Mouse (Mus musculus): ENCODE measurements around the gene Lpcat2. TPM values are rescaled to one million over a fixed set of nuclear protein-coding genes. Genes with fewer than 3 reads are reported as not detected.
"Not testable (repeated sequence)": the region's sequence is repeated elsewhere in the genome, so short reads cannot be mapped to it uniquely, and the experiment has no call there.

The Lpcat2 gene
- polyA plus RNA-seq, 1 experiment from 2014 or later = 7.4 TPM

GRCm38 (mm10) chr8:92870281-92870680, 15.1 kb downstream of the Lpcat2 start:
- ATAC-seq (ENCODE audit: low read depth) = no peak
- Histone ChIP-seq H3K27ac (ENCODE audit: low read length) (no peak overlapping the region), H3K4me2 (ENCODE audit: low read depth, low read length) (no peak overlapping the region), H3K27me3 (ENCODE audit: control insufficient read depth, insufficient read depth, low read depth, low read length) (no peaks in the 10 kb centered on the region), H3K4me1 (replicated peaks; ENCODE audit: control insufficient read depth, insufficient read depth, low read length) (no peaks in the 10 kb centered on the region), H3K9ac (ENCODE audit: low read length) (no peak overlapping the region), H3K9me3 (ENCODE audit: control insufficient read depth, low read length) (no peaks in the 10 kb centered on the region), H3K36me3 (ENCODE audit: control insufficient read depth, insufficient read depth, low read length) (no peaks in the 10 kb centered on the region), H3K4me3 (ENCODE audit: low read length) (no peak overlapping the region)
- 42% methylated on average over 7 of the region's 7 CpGs for WGBS

- Histone ChIP-seq H3K4me3 (ENCODE audit: low read length) (no peak overlapping the region), H3K27me3 (ENCODE audit: control insufficient read depth, insufficient read depth, low read depth, low read length) (no peaks in the 10 kb centered on the region), H3K4me2 (ENCODE audit: low read depth, low read length) (no peak overlapping the region), H3K27ac (ENCODE audit: low read length) (no peak overlapping the region), H3K9ac (ENCODE audit: low read length) (no peak overlapping the region), H3K4me1 (replicated peaks; ENCODE audit: control insufficient read depth, insufficient read depth, low read length) (no peaks in the 10 kb centered on the region), H3K36me3 (ENCODE audit: control insufficient read depth, insufficient read depth, low read length) (no peaks in the 10 kb centered on the region), H3K9me3 (ENCODE audit: control insufficient read depth, low read length) (no peaks in the 10 kb centered on the region)
- no peak for ATAC-seq (ENCODE audit: low read depth)
- 66% methylated on average over 10 of the region's 10 CpGs for WGBS
Observed at GRCm38 (mm10) chr8:92872063-92872759, 17.1 kb downstream of the Lpcat2 start.

GRCm38 (mm10) chr8:92875795-92876194, 20.7 kb downstream of the Lpcat2 start:
- 86% methylated on average over 10 of the region's 10 CpGs for WGBS
- H3K27ac ChIP-seq (ENCODE audit: low read length) = no peak overlapping the region
- H3K4me3 ChIP-seq (ENCODE audit: low read length) = no peak overlapping the region
- peaks cover 5% of the 10 kb centered on the region; the same call in 1 of the 2 replicates for H3K36me3 ChIP-seq (ENCODE audit: control insufficient read depth, insufficient read depth, low read length)
- H3K4me1 ChIP-seq (replicated peaks; ENCODE audit: control insufficient read depth, insufficient read depth, low read length) = no peaks in the 10 kb centered on the region
- H3K27me3 ChIP-seq (ENCODE audit: control insufficient read depth, insufficient read depth, low read depth, low read length) = no peaks in the 10 kb centered on the region
- no peak for ATAC-seq (ENCODE audit: low read depth)
- H3K9ac ChIP-seq (ENCODE audit: low read length) = no peak overlapping the region
- peaks cover 4% of the 10 kb centered on the region; the same call in 1 of the 2 replicates for H3K9me3 ChIP-seq (ENCODE audit: control insufficient read depth, low read length)
- H3K4me2 ChIP-seq (ENCODE audit: low read depth, low read length) = no peak overlapping the region

- Histone ChIP-seq H3K4me1 (replicated peaks; ENCODE audit: control insufficient read depth, insufficient read depth, low read length) (no peaks in the 10 kb centered on the region), H3K4me2 (ENCODE audit: low read depth, low read length) (no peak overlapping the region), H3K27me3 (ENCODE audit: control insufficient read depth, insufficient read depth, low read depth, low read length) (no peaks in the 10 kb centered on the region), H3K27ac (ENCODE audit: low read length) (no peak overlapping the region), H3K9ac (ENCODE audit: low read length) (no peak overlapping the region), H3K9me3 (ENCODE audit: control insufficient read depth, low read length) (peaks cover 4% of the 10 kb centered on the region; the same call in 1 of the 2 replicates), H3K36me3 (ENCODE audit: control insufficient read depth, insufficient read depth, low read length) (peaks cover 5% of the 10 kb centered on the region; the same call in 1 of the 2 replicates), H3K4me3 (ENCODE audit: low read length) (no peak overlapping the region)
- WGBS = 36% methylated on average over 4 of the region's 4 CpGs
- ATAC-seq (ENCODE audit: low read depth) = no peak
Observed at GRCm38 (mm10) chr8:92881247-92881646, 26.1 kb downstream of the Lpcat2 start.

GRCm38 (mm10) chr8:92883771-92884170, 28.6 kb downstream of the Lpcat2 start:
- 60% methylated on average over 2 of the region's 2 CpGs for WGBS
- ATAC-seq (ENCODE audit: low read depth) = no peak
- no peaks in the 10 kb centered on the region for H3K4me1 ChIP-seq (replicated peaks; ENCODE audit: control insufficient read depth, insufficient read depth, low read length)

GRCm38 (mm10) chr8:92892216-92892615, 37.1 kb downstream of the Lpcat2 start:
- not testable (repeated sequence) for H3K27ac ChIP-seq (ENCODE audit: low read length); H3K9me3 ChIP-seq (ENCODE audit: control insufficient read depth, low read length); H3K9ac ChIP-seq (ENCODE audit: low read length); H3K4me3 ChIP-seq (ENCODE audit: low read length); ATAC-seq (ENCODE audit: low read depth); H3K36me3 ChIP-seq (ENCODE audit: control insufficient read depth, insufficient read depth, low read length); H3K27me3 ChIP-seq (ENCODE audit: control insufficient read depth, insufficient read depth, low read depth, low read length); H3K4me2 ChIP-seq (ENCODE audit: low read depth, low read length); H3K4me1 ChIP-seq (replicated peaks; ENCODE audit: control insufficient read depth, insufficient read depth, low read length)
- 55% methylated on average over 3 of the region's 3 CpGs for WGBS

More at GRCm38 (mm10) chr8:92883771-92884170, 28.6 kb downstream of the Lpcat2 start:
- Histone ChIP-seq H3K36me3 (ENCODE audit: control insufficient read depth, insufficient read depth, low read length) (peaks cover 5% of the 10 kb centered on the region; the same call in 1 of the 2 replicates), H3K9ac (ENCODE audit: low read length) (no peak overlapping the region), H3K4me3 (ENCODE audit: low read length) (no peak overlapping the region), H3K4me2 (ENCODE audit: low read depth, low read length) (no peak overlapping the region), H3K27me3 (ENCODE audit: control insufficient read depth, insufficient read depth, low read depth, low read length) (no peaks in the 10 kb centered on the region), H3K27ac (ENCODE audit: low read length) (no peak overlapping the region), H3K9me3 (ENCODE audit: control insufficient read depth, low read length) (peaks cover 4% of the 10 kb centered on the region; the same call in 1 of the 2 replicates)

GRCm38 (mm10) chr8:92893870-92894269, 38.7 kb downstream of the Lpcat2 start:
- H3K4me3 ChIP-seq (ENCODE audit: low read length) = no peak overlapping the region
- H3K27ac ChIP-seq (ENCODE audit: low read length) = no peak overlapping the region
- H3K27me3 ChIP-seq (ENCODE audit: control insufficient read depth, insufficient read depth, low read depth, low read length) = no peaks in the 10 kb centered on the region
- no peak overlapping the region for H3K9ac ChIP-seq (ENCODE audit: low read length)
- H3K36me3 ChIP-seq (ENCODE audit: control insufficient read depth, insufficient read depth, low read length) = no peaks in the 10 kb centered on the region
- WGBS = 64% methylated on average over 2 of the region's 2 CpGs
- no peaks in the 10 kb centered on the region for H3K9me3 ChIP-seq (ENCODE audit: control insufficient read depth, low read length)
- no peaks in the 10 kb centered on the region for H3K4me1 ChIP-seq (replicated peaks; ENCODE audit: control insufficient read depth, insufficient read depth, low read length)
- no peak for ATAC-seq (ENCODE audit: low read depth)
- no peak overlapping the region for H3K4me2 ChIP-seq (ENCODE audit: low read depth, low read length)

GRCm38 (mm10) chr8:92895053-92895452, 39.9 kb downstream of the Lpcat2 start:
- H3K9ac ChIP-seq (ENCODE audit: low read length) = no peak overlapping the region
- no peaks in the 10 kb centered on the region for H3K4me1 ChIP-seq (replicated peaks; ENCODE audit: control insufficient read depth, insufficient read depth, low read length)
- no peaks in the 10 kb centered on the region for H3K36me3 ChIP-seq (ENCODE audit: control insufficient read depth, insufficient read depth, low read length)
- WGBS = 76% methylated on average over 7 of the region's 7 CpGs
- ATAC-seq (ENCODE audit: low read depth) = peak; percentile 54; the same call in 1 of the 2 replicates
- no peak overlapping the region for H3K4me2 ChIP-seq (ENCODE audit: low read depth, low read length)
- no peak overlapping the region for H3K27ac ChIP-seq (ENCODE audit: low read length)
- no peak overlapping the region for H3K4me3 ChIP-seq (ENCODE audit: low read length)
- no peaks in the 10 kb centered on the region for H3K9me3 ChIP-seq (ENCODE audit: control insufficient read depth, low read length)
- no peaks in the 10 kb centered on the region for H3K27me3 ChIP-seq (ENCODE audit: control insufficient read depth, insufficient read depth, low read depth, low read length)

GRCm38 (mm10) chr8:92896056-92896455, 40.9 kb downstream of the Lpcat2 start:
- Histone ChIP-seq H3K27ac (ENCODE audit: low read length) (no peak overlapping the region), H3K9me3 (ENCODE audit: control insufficient read depth, low read length) (no peaks in the 10 kb centered on the region), H3K27me3 (ENCODE audit: control insufficient read depth, insufficient read depth, low read depth, low read length) (no peaks in the 10 kb centered on the region), H3K4me2 (ENCODE audit: low read depth, low read length) (no peak overlapping the region), H3K4me3 (ENCODE audit: low read length) (no peak overlapping the region), H3K36me3 (ENCODE audit: control insufficient read depth, insufficient read depth, low read length) (no peaks in the 10 kb centered on the region), H3K9ac (ENCODE audit: low read length) (no peak overlapping the region), H3K4me1 (replicated peaks; ENCODE audit: control insufficient read depth, insufficient read depth, low read length) (no peaks in the 10 kb centered on the region)
- WGBS = 82% methylated on average over 1 of the region's 1 CpGs
- no peak for ATAC-seq (ENCODE audit: low read depth)

Data from lung, embryonic 16.5 days (tissue).